7 mouse cellular contexts compared by ENCODE assay signal in genomic region chr2:50066246-50066967, GRCm38 (mm10). TPM values are rescaled to one million over a fixed set of nuclear protein-coding genes. Genes with fewer than 3 reads are reported as not detected.
DNase-seq lines count a peak whose midpoint lies in the region; ATAC-seq and TF ChIP-seq lines count a peak whose summit lies in the region.

Gene Lypd6 (plus strand): TSS chr2:50066429.

- 0 out of 2 replicates have a peak, but pooled peaks have one; percentile 20 for TF ChIP-seq POLR2A in embryonic fibroblast, embryonic 13.5 days (IDR thresholded peaks at IDR 0.05; ENCODE audit: low read depth, low read length)

- no peaks in the 10 kb centered on the region for H3K9me3 ChIP-seq in heart, embryonic 12.5 days (replicated peaks)
- no peaks in the 10 kb centered on the region for H3K9me3 ChIP-seq in kidney, embryonic 16.5 days (ENCODE audit: low read length)
- no peaks in the 10 kb centered on the region for H3K9me3 ChIP-seq in liver, embryonic 11.5 days (ENCODE audit: control insufficient read depth, low read length)

- TF ChIP-seq CTCF in embryonic fibroblast, embryonic 13.5 days (IDR thresholded peaks at IDR 0.05; ENCODE audit: borderline replicate concordance, insufficient read depth, low read length), result no peak

- no peaks in the 10 kb centered on the region for H3K27me3 ChIP-seq in heart, embryonic 12.5 days (replicated peaks)
- H3K27me3 ChIP-seq in kidney, embryonic 16.5 days (ENCODE audit: insufficient read depth, low read length), result 0 out of 2 replicates have a peak, but pooled peaks cover 3% of the 10 kb centered on the region
- peaks cover 21% of the 10 kb centered on the region for H3K27me3 ChIP-seq in liver, embryonic 11.5 days (replicated peaks; ENCODE audit: control insufficient read depth, insufficient read depth, low read length)

- H3K4me2 ChIP-seq in heart, embryonic 12.5 days, result peak within 1 kb of the TSS; percentile 74
- H3K4me2 ChIP-seq in kidney, embryonic 16.5 days (replicated peaks; ENCODE audit: low read depth, low read length), result peak within 1 kb of the TSS; percentile 87
- H3K4me2 ChIP-seq in liver, embryonic 11.5 days, result peak within 1 kb of the TSS; percentile 82

- H3K36me3 ChIP-seq in heart, embryonic 12.5 days, result no peaks in the 10 kb centered on the region
- H3K36me3 ChIP-seq in kidney, embryonic 16.5 days (ENCODE audit: insufficient read depth, low read length), result no peaks in the 10 kb centered on the region
- H3K36me3 ChIP-seq in liver, embryonic 11.5 days (ENCODE audit: control insufficient read depth, insufficient read depth, low read length), result no peaks in the 10 kb centered on the region

- peak within 1 kb of the TSS; percentile 44 for H3K4me3 ChIP-seq in embryonic fibroblast, embryonic 13.5 days (ENCODE audit: insufficient read depth, low read length)
- H3K4me3 ChIP-seq in heart, embryonic 12.5 days, result peak within 1 kb of the TSS; percentile 74
- peak within 1 kb of the TSS; percentile 60 for H3K4me3 ChIP-seq in kidney, embryonic 16.5 days (ENCODE audit: low read length)
- H3K4me3 ChIP-seq in liver, embryonic 11.5 days (ENCODE audit: low read depth, low read length), result peak within 1 kb of the TSS; percentile 60

- ATAC-seq in heart, embryonic 12.5 days (ENCODE audit: insufficient number of reproducible peaks, low FRiP score), result peak; percentile 95
- peak; percentile 97 for ATAC-seq in kidney, embryonic 16.5 days (ENCODE audit: low FRiP score, low TSS enrichment)
- ATAC-seq in liver, embryonic 11.5 days (replicated peaks; ENCODE audit: low FRiP score), result peak; percentile 84
- 0 out of 2 replicates have a peak, but pooled peaks have one; percentile 17 for ATAC-seq in monocyte, adult 5-6 weeks (replicated peaks; ENCODE audit: insufficient number of reproducible peaks, low FRiP score, low TSS enrichment, poor library complexity, severe bottlenecking)

- DNase-seq in brain, adult 2 months (ENCODE audit: low read depth, low spot score), result peak; percentile 74
- DNase-seq in liver, embryonic 11.5 days (ENCODE audit: low spot score), result peak; percentile 72
- peak; percentile 74 for DNase-seq in testis, postnatal 10 days (ENCODE audit: low spot score)

- under 1% methylated on average over 76 of the region's 76 CpGs for WGBS in heart, embryonic 12.5 days
- WGBS in kidney, embryonic 16.5 days, result under 1% methylated on average over 75 of the region's 76 CpGs
- WGBS in liver, embryonic 11.5 days, result under 1% methylated on average over 68 of the region's 76 CpGs

- no peak within 1 kb of the TSS for H3K27ac ChIP-seq in embryonic fibroblast, embryonic 13.5 days (ENCODE audit: insufficient read depth, low read length)
- no peak within 1 kb of the TSS; the same call in 1 of the 2 replicates for H3K27ac ChIP-seq in heart, embryonic 12.5 days (ENCODE audit: poor library complexity, severe bottlenecking)
- peak within 1 kb of the TSS; percentile 31 for H3K27ac ChIP-seq in kidney, embryonic 16.5 days (ENCODE audit: low read length)
- peak within 1 kb of the TSS; percentile 25; the same call in 1 of the 2 replicates for H3K27ac ChIP-seq in liver, embryonic 11.5 days (ENCODE audit: low read depth, low read length)

- H3K4me1 ChIP-seq in embryonic fibroblast, embryonic 13.5 days (ENCODE audit: control insufficient read depth, insufficient read depth, low read length), result no peaks in the 10 kb centered on the region; the same call in 1 of the 2 replicates
- peaks cover 28% of the 10 kb centered on the region for H3K4me1 ChIP-seq in heart, embryonic 12.5 days (replicated peaks)
- peaks cover 16% of the 10 kb centered on the region for H3K4me1 ChIP-seq in kidney, embryonic 16.5 days (ENCODE audit: insufficient read depth, low read length)
- H3K4me1 ChIP-seq in liver, embryonic 11.5 days (replicated peaks; ENCODE audit: control insufficient read depth, insufficient read depth, low read length), result no peaks in the 10 kb centered on the region

- H3K9ac ChIP-seq in heart, embryonic 12.5 days, result peak within 1 kb of the TSS; percentile 77
- H3K9ac ChIP-seq in kidney, embryonic 16.5 days (replicated peaks; ENCODE audit: low read length), result peak within 1 kb of the TSS; percentile 64
- peak within 1 kb of the TSS; percentile 34 for H3K9ac ChIP-seq in liver, embryonic 11.5 days (ENCODE audit: low read depth, low read length)

RNA-seq across cellular contexts. Expression of gene Lypd6, which starts in this region (rescaled TPM):
- polyA plus RNA-seq in embryonic fibroblast, embryonic 13.5 days (2011; ENCODE audit: insufficient read length, low read depth, missing spikeins), result 1.0 and 2.2 TPM in 2 replicates
- 5.4 TPM in 2 replicates for polyA plus RNA-seq in heart, embryonic 12.5 days (2016; fragmentation: Nextera tagmentation; extraction: Ambion mirVana)
- 12.5 and 14.1 TPM in 2 replicates for polyA plus RNA-seq in kidney, embryonic 16.5 days (2015; fragmentation: Nextera tagmentation; extraction: Ambion mirVana)
- polyA plus RNA-seq in liver, embryonic 11.5 days (2014; fragmentation: Nextera tagmentation; extraction: Ambion mirVana), result 1.8 and 2.5 TPM in 2 replicates
- total RNA-seq in monocyte, adult 5-6 weeks (2017), result 0.39 TPM in 1 of 3 replicates, not detected in the others

Comparison
In these comparisons a context has a peak if more than half of its experiments do, and no peak if none do; other contexts are left out.
1. Peak in ATAC-seq in monocyte, adult 5-6 weeks; RNA of the gene not detected or under 1 TPM.
2. H3K27ac ChIP-seq: peak in kidney, embryonic 16.5 days (single experiment) and liver, embryonic 11.5 days (single experiment); none in embryonic fibroblast, embryonic 13.5 days (single experiment) and heart, embryonic 12.5 days (single experiment).
3. ATAC-seq: peak in every context shown above with its lines; median percentile 97 in kidney, embryonic 16.5 days; 95 in heart, embryonic 12.5 days; 84 in liver, embryonic 11.5 days; 17 in monocyte, adult 5-6 weeks.
4. Peak in every context shown above with its lines, with median percentiles within 50 percentile points of each other: DNase-seq, H3K4me3 ChIP-seq, H3K4me2 ChIP-seq and H3K9ac ChIP-seq.